Mouse (Mus musculus) forebrain, embryonic 13.5 days (tissue): ENCODE measurements around the gene Cct8. TPM values are rescaled to one million over a fixed set of nuclear protein-coding genes. Genes with fewer than 3 reads are reported as not detected.
A peak's percentile ranks its signal among the peaks of the same experiment; 100 is the strongest.

Experiments used
- ATAC-seq: fragments of 200-750 bp; cut with Nextera tagmentation; 2 replicates; pipeline ENCODE4 v1.8.0; 2017
- H3K27ac ChIP-seq: fragments of 300-500 bp; sonication (generic); 2 replicates; pipeline ENCODE4 v1.5.1; 2015; ENCODE audit warnings: inconsistent platforms, mild to moderate bottlenecking, moderate library complexity
- H3K27me3 ChIP-seq: fragments of 300-500 bp; sonication (generic); 2 replicates; pipeline ENCODE4 v1.6.1; 2015; ENCODE audit warnings: mild to moderate bottlenecking, inconsistent platforms
- H3K36me3 ChIP-seq: fragments of 300-500 bp; sonication (generic); 2 replicates; pipeline ENCODE4 v1.6.1; 2015; ENCODE audit warnings: mild to moderate bottlenecking, inconsistent platforms; ENCODE audit not compliant: poor library complexity, severe bottlenecking
- H3K4me1 ChIP-seq: fragments of 300-500 bp; sonication (generic); 2 replicates; pipeline ENCODE4 v1.6.1; 2015; ENCODE audit warnings: inconsistent platforms
- H3K4me2 ChIP-seq: fragments of 300-500 bp; sonication (generic); 2 replicates; pipeline ENCODE4 v1.6.1; 2015; ENCODE audit warnings: inconsistent platforms, mild to moderate bottlenecking, moderate library complexity
- H3K4me3 ChIP-seq: fragments of 300-500 bp; sonication (generic); 2 replicates; pipeline ENCODE4 v1.5.1; 2015; ENCODE audit warnings: mild to moderate bottlenecking, inconsistent platforms
- H3K9ac ChIP-seq: fragments of 300-500 bp; sonication (generic); 2 replicates; pipeline ENCODE4 v1.6.1; 2015; ENCODE audit warnings: mild to moderate bottlenecking, inconsistent platforms
- H3K9me3 ChIP-seq: fragments of 300-500 bp; sonication (generic); replicated peaks from 2 replicates; pipeline ENCODE4 v1.6.1; 2016; ENCODE audit warnings: inconsistent platforms
- WGBS: fragments of 180-500 bp; shearing (Covaris S2); methylation state at CpG from one replicate; pipeline ENCODE4 v1.1.7; 2015; 5-methylcytosine and 5-hydroxymethylcytosine counted together
- polyA plus RNA-seq: library from polyadenylated mRNA; unstranded; fragments of >200 nt; fragmentation: Nextera tagmentation; extraction: Ambion mirVana; gene quantifications from 2 replicates; pipeline ENCODE4 v1.2.1, GENCODE M21; 2015

The Cct8 gene
- 524 and 547 TPM in 2 replicates for polyA plus RNA-seq

DNA sequence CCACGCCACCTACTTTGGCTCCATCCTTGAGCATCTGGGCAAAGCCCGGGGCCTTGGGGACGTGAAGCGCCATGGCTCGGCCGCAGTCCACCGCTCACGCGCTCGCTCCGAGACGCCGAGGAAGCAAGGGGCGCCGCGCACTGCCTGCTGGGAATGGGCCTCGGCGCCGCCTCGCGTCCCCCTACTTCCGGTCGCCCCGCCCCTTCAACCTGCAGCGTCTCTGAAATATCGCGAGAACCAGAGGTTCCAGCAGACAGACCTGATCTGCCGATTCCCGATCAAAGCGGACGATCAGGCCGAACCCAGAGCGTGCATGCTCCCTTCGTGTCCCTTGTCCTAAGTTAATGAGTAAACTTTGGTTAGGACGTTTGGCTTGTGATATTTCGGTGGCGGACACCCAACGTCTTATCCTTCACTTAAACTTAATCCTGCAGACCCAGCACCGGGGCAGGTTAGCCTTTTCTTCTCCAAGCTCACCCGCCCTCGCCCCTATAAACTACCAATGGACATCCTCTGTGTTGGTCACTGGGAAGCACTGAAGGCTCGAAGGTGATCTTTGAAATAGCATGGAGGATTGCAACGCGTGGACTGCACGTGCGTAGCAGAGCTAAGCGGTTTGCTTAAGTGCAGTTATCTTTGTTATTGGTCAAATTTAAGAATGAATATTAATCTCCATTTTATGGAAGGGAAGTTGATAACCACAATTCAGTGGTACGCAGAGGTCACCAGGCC is at the start of gene Cct8:
Cct8 (minus strand) TSS at position 158 of the 732 bp plus-strand sequence.
- peak within 1 kb of the TSS; percentile 77 for H3K27ac ChIP-seq
- peaks cover 34% of the 10 kb centered on the region for H3K36me3 ChIP-seq
- peak within 1 kb of the TSS; percentile 83 for H3K4me3 ChIP-seq
- H3K27me3 ChIP-seq, result no peaks in the 10 kb centered on the region
- peak within 1 kb of the TSS; percentile 86 for H3K4me2 ChIP-seq
- H3K9ac ChIP-seq, result peak within 1 kb of the TSS; percentile 96
- no peaks in the 10 kb centered on the region for H3K9me3 ChIP-seq
- ATAC-seq, result peak; percentile 96
- WGBS, result under 1% methylated on average over 48 of the region's 48 CpGs
- H3K4me1 ChIP-seq, result peaks cover 19% of the 10 kb centered on the region

DNA sequence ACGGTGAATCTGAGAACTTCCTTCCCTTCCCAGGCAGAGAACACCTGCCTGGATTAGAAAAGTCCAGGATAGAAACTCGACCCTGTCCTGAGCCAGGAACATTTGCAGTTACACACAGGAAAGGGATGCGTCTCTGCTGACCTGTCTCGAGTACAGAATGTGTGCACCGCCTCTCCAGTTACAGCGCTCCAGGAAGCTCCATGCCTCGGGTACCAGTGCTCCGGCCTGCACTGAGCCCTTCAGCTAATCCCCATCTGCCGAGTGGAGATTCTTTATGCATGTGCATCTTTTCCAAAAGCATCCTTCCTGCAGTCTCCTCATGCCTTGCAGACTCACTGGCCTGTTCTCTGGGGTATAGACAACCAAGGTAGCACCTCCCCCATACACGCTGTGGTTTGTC is 33.1 kb upstream of the Cct8 start:
- Histone ChIP-seq H3K4me3 (no peak overlapping the region), H3K9me3 (no peaks in the 10 kb centered on the region), H3K4me1 (no peaks in the 10 kb centered on the region), H3K9ac (no peak overlapping the region), H3K4me2 (no peak overlapping the region), H3K36me3 (no peaks in the 10 kb centered on the region), H3K27ac (no peak overlapping the region), H3K27me3 (no peaks in the 10 kb centered on the region)
- ATAC-seq, result no peak
- 77% methylated on average over 10 of the region's 10 CpGs for WGBS

DNA sequence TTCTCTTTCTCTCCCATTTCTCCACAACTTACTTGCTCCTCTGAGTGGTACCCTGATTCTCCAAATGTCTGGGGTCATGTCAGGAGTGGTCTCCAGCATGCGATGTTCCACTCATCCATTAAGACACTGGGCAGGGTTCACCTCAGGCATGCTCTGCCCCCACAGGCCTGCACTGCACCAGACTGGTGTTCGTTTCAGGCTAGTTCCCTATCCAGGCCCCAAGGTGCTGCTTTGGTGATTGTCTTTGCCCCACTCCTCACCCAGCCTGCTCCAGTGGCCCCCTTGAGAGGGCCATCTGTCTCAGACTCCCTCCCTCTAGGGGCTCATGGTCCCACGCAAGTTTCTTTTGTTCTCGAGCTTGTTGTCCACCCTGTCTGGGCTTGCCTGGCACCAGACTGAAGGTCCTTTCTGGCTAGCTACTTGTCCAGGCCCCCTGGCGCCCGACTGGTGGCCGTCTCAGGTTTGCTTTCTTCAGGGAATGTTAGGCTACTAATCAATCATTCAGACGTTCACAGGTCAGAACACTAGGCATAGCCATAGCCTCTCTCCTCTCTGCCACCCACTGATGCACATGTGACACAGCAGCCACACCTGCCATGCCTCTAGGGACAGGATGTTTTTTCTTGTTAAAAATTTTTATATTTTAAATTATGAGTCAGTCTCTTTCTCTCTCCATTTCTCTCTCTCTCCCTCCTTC is 32.0 kb upstream of the Cct8 start:
- WGBS, result 67% methylated on average over 8 of the region's 8 CpGs

DNA sequence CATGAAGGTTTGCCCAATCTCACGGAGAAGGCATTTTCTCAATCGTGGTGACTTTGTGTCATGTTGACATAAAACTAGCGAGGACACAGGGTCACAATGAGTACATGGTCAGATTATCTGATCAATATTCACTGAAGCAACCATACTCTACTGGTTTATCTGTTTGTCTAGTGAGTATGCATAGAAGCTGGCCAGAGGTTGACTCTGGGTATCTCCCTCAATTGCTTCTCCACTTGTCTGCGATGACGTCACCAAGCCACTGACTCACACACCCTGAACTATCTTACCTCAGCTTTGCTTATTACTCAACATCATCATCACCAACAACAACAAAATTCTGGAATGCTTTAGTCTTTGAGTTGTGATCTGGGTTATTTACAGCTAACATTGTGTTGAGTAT is 28.6 kb upstream of the Cct8 start:
- H3K9ac ChIP-seq, result no peak overlapping the region
- WGBS, result 91% methylated on average over 5 of the region's 5 CpGs

More for the DNA sequence above, 32.0 kb upstream of the Cct8 start:
- H3K4me2 ChIP-seq, result no peak overlapping the region
- no peaks in the 10 kb centered on the region for H3K4me1 ChIP-seq
- H3K9ac ChIP-seq, result no peak overlapping the region
- H3K36me3 ChIP-seq, result no peaks in the 10 kb centered on the region
- H3K27me3 ChIP-seq, result no peaks in the 10 kb centered on the region
- no peak overlapping the region for H3K27ac ChIP-seq
- no peak for ATAC-seq
- no peaks in the 10 kb centered on the region for H3K9me3 ChIP-seq
- H3K4me3 ChIP-seq, result no peak overlapping the region

DNA sequence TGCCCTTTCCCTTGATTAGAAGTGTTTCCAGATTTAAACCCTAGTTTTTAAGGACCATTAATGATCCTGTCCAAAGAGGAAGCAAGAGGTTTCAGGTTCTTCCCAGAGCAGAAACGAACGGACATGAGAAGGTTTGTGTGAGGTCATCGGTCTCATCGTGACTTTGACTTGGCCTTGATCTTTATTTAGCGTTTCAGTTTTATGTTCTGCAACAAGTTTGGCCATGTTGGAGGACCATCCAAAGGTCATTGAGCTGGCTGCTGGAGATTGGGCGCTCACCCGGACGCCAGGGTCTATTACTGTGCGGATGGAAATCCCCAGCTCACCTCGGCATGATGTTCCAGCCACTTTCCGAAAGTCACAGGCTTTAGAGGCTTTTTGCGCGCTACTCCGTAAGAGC is 16.7 kb upstream of the Cct8 start:
- Histone ChIP-seq H3K9me3 (no peaks in the 10 kb centered on the region), H3K4me3 (no peak overlapping the region), H3K27ac (no peak overlapping the region), H3K4me1 (no peaks in the 10 kb centered on the region), H3K27me3 (no peaks in the 10 kb centered on the region), H3K36me3 (no peaks in the 10 kb centered on the region), H3K9ac (no peak overlapping the region), H3K4me2 (no peak overlapping the region)
- WGBS, result 93% methylated on average over 14 of the region's 14 CpGs
- ATAC-seq, result no peak

More for the DNA sequence above, 28.6 kb upstream of the Cct8 start:
- Histone ChIP-seq H3K27ac (no peak overlapping the region), H3K27me3 (no peaks in the 10 kb centered on the region), H3K4me2 (no peak overlapping the region), H3K9me3 (no peaks in the 10 kb centered on the region), H3K36me3 (no peaks in the 10 kb centered on the region), H3K4me1 (no peaks in the 10 kb centered on the region), H3K4me3 (no peak overlapping the region)
- no peak for ATAC-seq

DNA sequence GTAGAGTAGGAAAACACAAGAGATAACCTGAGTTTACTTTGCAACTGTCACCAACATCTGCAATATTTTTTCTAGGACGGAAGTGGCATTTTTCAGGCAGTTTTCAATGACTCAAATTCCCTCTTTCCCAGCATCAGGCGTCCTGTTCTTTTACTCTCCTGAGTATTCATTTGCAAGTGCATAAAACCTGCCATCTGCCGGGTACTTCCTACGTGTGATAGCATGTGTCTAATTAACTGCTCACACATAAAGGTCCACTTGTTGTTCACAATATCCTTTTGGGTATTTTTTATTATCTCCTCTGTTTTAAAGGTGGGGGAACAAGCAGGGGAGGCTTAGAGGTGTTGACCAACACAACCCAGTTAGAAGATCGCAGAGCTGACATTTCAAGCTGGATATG is 16.0 kb upstream of the Cct8 start:
- Histone ChIP-seq H3K27me3 (no peaks in the 10 kb centered on the region), H3K4me2 (no peak overlapping the region), H3K4me3 (no peak overlapping the region), H3K9ac (no peak overlapping the region), H3K27ac (no peak overlapping the region), H3K4me1 (no peaks in the 10 kb centered on the region), H3K9me3 (no peaks in the 10 kb centered on the region), H3K36me3 (no peaks in the 10 kb centered on the region)
- WGBS, result 62% methylated on average over 5 of the region's 5 CpGs
- ATAC-seq, result 0 out of 2 replicates have a peak, but pooled peaks have one; percentile 41

DNA sequence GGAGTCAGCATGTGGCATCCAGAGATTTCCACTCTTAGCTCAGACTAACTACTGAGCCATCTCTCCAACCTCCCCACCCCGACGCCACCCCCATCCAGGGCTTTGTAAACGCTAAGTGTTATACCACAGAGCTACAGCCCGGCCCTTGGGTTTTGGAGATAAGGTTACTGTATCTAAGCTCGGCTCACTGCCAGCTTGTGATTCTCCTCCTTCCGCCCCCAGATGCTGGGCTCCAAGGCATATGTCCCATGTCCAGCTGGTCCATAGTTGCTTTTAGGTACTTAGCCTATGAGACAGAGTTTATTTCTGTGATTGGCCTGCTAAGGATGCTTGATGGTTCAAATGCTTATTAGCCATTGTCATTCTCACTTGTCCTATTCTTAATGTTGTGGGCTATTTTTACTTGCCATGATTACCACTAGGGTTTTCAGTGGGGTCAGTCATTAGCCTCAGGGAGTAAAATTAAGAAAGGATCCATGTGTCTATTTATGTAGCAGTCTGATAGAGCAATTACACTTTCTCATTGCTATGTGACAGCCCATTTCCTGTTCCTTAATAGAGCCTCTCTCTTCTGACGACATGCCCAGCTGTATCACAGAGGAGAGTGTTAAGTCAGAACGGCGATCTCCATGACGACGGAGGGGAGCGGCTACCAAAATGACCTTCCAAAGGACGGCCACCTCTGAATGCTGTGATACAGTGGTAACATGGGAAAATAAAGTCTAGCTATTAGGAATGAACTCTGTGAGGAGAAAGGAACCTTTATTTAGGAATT is 5.8 kb upstream of the Cct8 start:
- ATAC-seq, result 0 out of 2 replicates have a peak, but pooled peaks have one; percentile 39
- H3K4me3 ChIP-seq, result no peak overlapping the region
- H3K36me3 ChIP-seq, result no peaks in the 10 kb centered on the region
- no peak overlapping the region for H3K27ac ChIP-seq
- 68% methylated on average over 13 of the region's 13 CpGs for WGBS
- no peaks in the 10 kb centered on the region for H3K27me3 ChIP-seq
- no peaks in the 10 kb centered on the region for H3K9me3 ChIP-seq
- peaks cover 6% of the 10 kb centered on the region; the same call in 1 of the 2 replicates for H3K4me1 ChIP-seq
- H3K4me2 ChIP-seq, result no peak overlapping the region
- H3K9ac ChIP-seq, result no peak overlapping the region

DNA sequence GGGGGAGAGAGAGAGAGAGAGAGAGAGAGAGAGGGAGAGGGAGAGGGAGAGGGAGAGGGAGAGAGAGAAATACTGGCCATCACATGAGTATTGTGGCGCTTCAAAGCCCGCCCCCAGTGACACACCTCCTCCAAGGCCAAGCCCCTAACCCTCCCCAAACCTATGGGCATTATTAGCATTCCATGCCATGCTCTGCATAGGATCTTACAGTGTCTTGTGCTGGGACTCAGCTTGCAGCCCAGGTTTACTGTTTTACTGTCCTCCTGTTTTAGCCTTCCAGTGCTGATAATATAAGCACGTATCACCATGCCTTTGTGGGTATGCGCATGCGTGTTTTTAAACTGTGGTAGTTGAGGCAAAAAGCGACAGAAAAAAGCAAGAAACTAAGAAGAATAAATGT is 3.9 kb upstream of the Cct8 start:
- no peak overlapping the region; the same call in 1 of the 2 replicates for H3K27ac ChIP-seq

DNA sequence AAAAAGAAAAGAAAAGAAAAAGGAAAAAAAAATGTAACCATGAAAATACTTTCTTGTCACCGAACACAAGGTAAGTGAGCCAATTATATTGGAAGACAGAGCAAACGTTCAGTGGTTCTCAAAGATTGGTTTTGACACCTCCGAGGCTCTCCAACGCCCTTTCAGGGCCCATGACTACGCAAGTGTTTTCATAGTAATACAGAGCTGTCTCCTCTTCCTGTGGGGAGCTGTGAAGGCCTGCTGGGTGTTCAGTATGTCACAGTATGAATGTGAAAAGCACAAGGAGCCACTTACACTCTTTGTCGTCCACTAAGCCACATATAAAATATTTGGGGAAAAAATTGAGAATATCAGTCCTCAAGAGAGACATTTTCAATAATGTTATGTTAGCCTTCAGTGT is 1.5 kb upstream of the Cct8 start:
- H3K27ac ChIP-seq, result no peak overlapping the region
- H3K36me3 ChIP-seq, result peaks cover 21% of the 10 kb centered on the region
- H3K4me2 ChIP-seq, result no peak overlapping the region
- no peak overlapping the region for H3K4me3 ChIP-seq
- H3K9ac ChIP-seq, result no peak overlapping the region
- H3K4me1 ChIP-seq, result peaks cover 19% of the 10 kb centered on the region
- no peak for ATAC-seq
- WGBS, result 92% methylated on average over 6 of the region's 6 CpGs
- H3K27me3 ChIP-seq, result no peaks in the 10 kb centered on the region
- H3K9me3 ChIP-seq, result no peaks in the 10 kb centered on the region

More for the DNA sequence above, 3.9 kb upstream of the Cct8 start:
- Histone ChIP-seq H3K9me3 (no peaks in the 10 kb centered on the region), H3K27me3 (no peaks in the 10 kb centered on the region), H3K4me1 (peaks cover 10% of the 10 kb centered on the region), H3K36me3 (no peaks in the 10 kb centered on the region), H3K9ac (no peak overlapping the region), H3K4me2 (no peak overlapping the region), H3K4me3 (no peak overlapping the region)
- WGBS, result 61% methylated on average over 6 of the region's 6 CpGs
- no peak for ATAC-seq

DNA sequence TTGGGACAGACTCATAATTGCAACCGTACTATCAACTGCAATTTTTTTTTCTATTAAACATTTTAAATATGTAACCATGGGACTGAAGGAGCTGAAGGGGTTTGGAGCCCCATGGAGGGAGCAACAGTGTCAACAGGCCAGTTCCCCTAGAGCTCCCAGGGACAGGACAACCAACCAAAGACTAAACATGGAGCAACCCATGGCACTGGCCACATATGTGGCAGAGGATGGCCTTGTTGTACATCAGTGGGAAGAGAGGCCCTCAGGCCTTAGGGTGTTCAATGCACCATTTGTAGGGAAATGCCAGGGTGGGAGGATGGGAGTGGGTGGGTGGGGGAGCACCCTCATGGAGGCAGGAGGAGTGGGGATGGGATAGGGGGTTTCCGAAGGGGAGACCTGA is 1.1 kb upstream of the Cct8 start:
- H3K36me3 ChIP-seq, result peaks cover 26% of the 10 kb centered on the region
- no peak overlapping the region for H3K27ac ChIP-seq
- peak overlapping the region; percentile 34; the same call in 1 of the 2 replicates for H3K9ac ChIP-seq
- ATAC-seq, result no peak
- peak overlapping the region; percentile 83 for H3K4me3 ChIP-seq
- H3K9me3 ChIP-seq, result no peaks in the 10 kb centered on the region
- H3K4me1 ChIP-seq, result peaks cover 19% of the 10 kb centered on the region
- peak overlapping the region; percentile 67 for H3K4me2 ChIP-seq
- H3K27me3 ChIP-seq, result no peaks in the 10 kb centered on the region
- 89% methylated on average over 2 of the region's 2 CpGs for WGBS

DNA sequence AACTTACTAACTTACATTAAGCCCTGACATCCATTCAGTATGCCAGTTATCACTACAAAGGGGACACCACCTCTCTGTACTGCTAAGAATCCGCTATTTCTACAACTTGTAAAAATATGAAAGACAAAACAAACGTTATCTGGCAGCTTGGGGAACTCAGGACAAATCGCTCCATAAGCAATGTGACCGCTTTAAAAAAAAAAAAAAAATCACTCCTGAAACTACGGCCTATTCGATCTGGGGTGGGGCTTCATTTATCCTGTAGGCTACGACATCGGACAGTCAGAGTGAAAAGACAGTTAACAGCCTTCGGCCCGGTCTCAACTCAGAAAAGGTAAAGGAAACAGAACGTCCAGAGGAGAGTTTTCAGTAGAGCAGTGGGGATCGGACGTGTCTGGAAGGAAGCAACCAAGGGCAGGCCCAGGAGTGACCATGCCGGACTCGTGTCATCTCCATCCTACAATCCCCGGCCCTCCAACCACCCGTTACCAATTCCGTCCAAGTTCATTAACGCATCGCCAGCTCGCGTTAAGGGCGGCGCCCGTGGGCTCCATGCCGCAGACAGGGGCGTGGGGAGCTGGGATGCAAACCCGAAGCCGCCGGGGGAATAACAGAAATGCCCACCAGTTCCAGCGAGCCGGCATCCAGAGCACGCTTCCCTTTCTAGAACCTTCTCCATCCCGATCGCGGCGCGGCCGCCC is 568 bp downstream of the Cct8 start:
- Histone ChIP-seq H3K27me3 (no peaks in the 10 kb centered on the region), H3K36me3 (peaks cover 42% of the 10 kb centered on the region), H3K27ac (peak overlapping the region; percentile 77), H3K4me2 (peak overlapping the region; percentile 86), H3K4me1 (peaks cover 19% of the 10 kb centered on the region), H3K4me3 (peak overlapping the region; percentile 83), H3K9me3 (no peaks in the 10 kb centered on the region), H3K9ac (peak overlapping the region; percentile 96)
- ATAC-seq, result no peak
- under 1% methylated on average over 39 of the region's 39 CpGs for WGBS
